Mouse (Mus musculus) heart, adult 2 months (tissue): ENCODE data around the gene Rab3gap2. TPM values are rescaled to one million over a fixed set of nuclear protein-coding genes. Genes with fewer than 3 reads are reported as not detected.

Source experiments
- DNase-seq, 2 experiments: peaks; one replicate each; pipeline ENCODE4 v3.0.0; 2021
- H3K27ac ChIP-seq: fragments of 200-600 bp; 2 replicates; pipeline ENCODE4 v1.8.1; 2022
- H3K27me3 ChIP-seq: fragments of 200-500 bp; 2 replicates; pipeline ENCODE4 v1.6.1; 2012; ENCODE audit warnings: mild to moderate bottlenecking, low read length, inconsistent platforms, mixed read lengths; ENCODE audit not compliant: control insufficient read depth, insufficient read depth
- H3K36me3 ChIP-seq: fragments of 200-500 bp; 2 replicates; pipeline ENCODE4 v1.6.1; 2012; ENCODE audit warnings: low read length, inconsistent platforms; ENCODE audit not compliant: control insufficient read depth, insufficient read depth
- H3K4me1 ChIP-seq: fragments of 200-500 bp; 2 replicates; pipeline ENCODE4 v1.6.1; 2011; ENCODE audit warnings: low read length; ENCODE audit not compliant: control insufficient read depth, insufficient read depth
- H3K4me3 ChIP-seq: fragments of 200-600 bp; 2 replicates; pipeline ENCODE4 v1.8.1; 2022
- H3K79me2 ChIP-seq: fragments of 200-500 bp; replicated peaks from 2 replicates; pipeline ENCODE4 v1.6.1; 2012; ENCODE audit warnings: mild to moderate bottlenecking, inconsistent platforms, low read length, moderate library complexity, mixed read lengths; ENCODE audit not compliant: control insufficient read depth, insufficient read depth
- H3K9ac ChIP-seq: fragments of 200-500 bp; 2 replicates; pipeline ENCODE4 v1.6.1; 2012; ENCODE audit warnings: low read depth, mild to moderate bottlenecking, control low read depth, inconsistent platforms, low read length, mixed read lengths
- CTCF ChIP-seq: fragments of 200-600 bp; IDR thresholded peaks from 2 replicates; pipeline ENCODE4 v1.8.1; 2022; ENCODE audit warnings: antibody characterized with exemption, mild to moderate bottlenecking, moderate library complexity
- EP300 ChIP-seq: fragments of 200-500 bp; IDR thresholded peaks from 2 replicates; pipeline ENCODE4 v1.6.1; 2011; ENCODE audit warnings: low read depth, low read length, control low read depth; ENCODE audit not compliant: insufficient read depth
- POLR2A ChIP-seq: fragments of 200-500 bp; IDR thresholded peaks from 2 replicates; pipeline ENCODE4 v1.6.1; 2011; ENCODE audit warnings: mild to moderate bottlenecking, low read depth, low read length, control low read depth; ENCODE audit not compliant: insufficient read depth
- WGBS: fragments of 180-500 bp; shearing (Covaris S2); methylation state at CpG from one replicate; pipeline ENCODE4 v1.1.7; 2018; 5-methylcytosine and 5-hydroxymethylcytosine counted together
- intact Hi-C: fragments of 180-260 bp; cut with DNase I; formaldehyde crosslinking; loops from one replicate; pipeline ENCODE4 v1.15.1; 2025
- polyA plus RNA-seq: library from polyadenylated mRNA; depleted of rRNA; stranded (reverse); fragments of >200 nt; gene quantifications from 2 replicates; pipeline ENCODE4 v1.2.3, GENCODE M21; 2012
- total RNA-seq, 2 experiments: library from RNA; stranded (reverse); gene quantifications; 2 replicates each; pipeline ENCODE4 v1.2.3; 2021

Rab3gap2 gene
- total and polyA plus RNA-seq, 3 experiments = 10.3 to 20.2 (median 19.9) TPM

- H3K27ac ChIP-seq = no peak overlapping the region
- H3K4me3 ChIP-seq = no peak overlapping the region
- H3K79me2 ChIP-seq = no peaks in the 10 kb centered on the region
- no peaks in the 10 kb centered on the region for H3K4me1 ChIP-seq
- no peak for DNase-seq
- no peaks in the 10 kb centered on the region for H3K36me3 ChIP-seq
- no peaks in the 10 kb centered on the region for H3K27me3 ChIP-seq
- TF ChIP-seq EP300 (no peak), CTCF (no peak), POLR2A (no peak)
- intact Hi-C loops = no loop called here
- WGBS = 76% methylated on average over 4 of the region's 4 CpGs
- H3K9ac ChIP-seq = no peak overlapping the region
Observed at GRCm38 (mm10) chr1:185268675-185269074, 64.8 kb downstream of the Rab3gap2 start.

- TF ChIP-seq CTCF = no peak
- H3K27ac ChIP-seq = no peak overlapping the region
- WGBS = 92% methylated on average over 8 of the region's 8 CpGs
- H3K9ac ChIP-seq = no peak overlapping the region
- H3K79me2 ChIP-seq = no peaks in the 10 kb centered on the region
- no peak for DNase-seq
- no peak overlapping the region for H3K4me3 ChIP-seq
- intact Hi-C loops = no loop called here
- H3K27me3 ChIP-seq = no peaks in the 10 kb centered on the region
- H3K4me1 ChIP-seq = no peaks in the 10 kb centered on the region
- H3K36me3 ChIP-seq = no peaks in the 10 kb centered on the region
Observed at GRCm38 (mm10) chr1:185270403-185271097, 66.6 kb downstream of the Rab3gap2 start.

- intact Hi-C loops = no loop called here
- H3K36me3 ChIP-seq = no peaks in the 10 kb centered on the region
- H3K4me1 ChIP-seq = no peaks in the 10 kb centered on the region
- H3K27me3 ChIP-seq = no peaks in the 10 kb centered on the region
- no peak overlapping the region for H3K9ac ChIP-seq
- no peaks in the 10 kb centered on the region for H3K79me2 ChIP-seq
- no peak overlapping the region for H3K4me3 ChIP-seq
- 97% methylated on average over 9 of the region's 9 CpGs for whole genome bisulfite sequencing
- TF ChIP-seq EP300 (no peak), POLR2A (no peak), CTCF (no peak)
- H3K27ac ChIP-seq = no peak overlapping the region
- DNase-seq = no peak
Observed at GRCm38 (mm10) chr1:185271373-185271772, 67.5 kb downstream of the Rab3gap2 start.

- no peaks in the 10 kb centered on the region for H3K27me3 ChIP-seq
- H3K4me1 ChIP-seq = no peaks in the 10 kb centered on the region
- H3K27ac ChIP-seq = no peak overlapping the region
- no peaks in the 10 kb centered on the region for H3K79me2 ChIP-seq
- no peak for TF ChIP-seq CTCF
- TF ChIP-seq POLR2A = no peak
- no peak for TF ChIP-seq EP300
- no peak for DNase-seq
- intact Hi-C loops = no loop called here
- WGBS = 68% methylated on average over 5 of the region's 5 CpGs
- no peak overlapping the region for H3K9ac ChIP-seq
- H3K4me3 ChIP-seq = no peak overlapping the region
- H3K36me3 ChIP-seq = no peaks in the 10 kb centered on the region
Observed at GRCm38 (mm10) chr1:185274819-185275545, 71.1 kb downstream of the Rab3gap2 start.

- H3K9ac ChIP-seq = no peak overlapping the region
- no peaks in the 10 kb centered on the region for H3K79me2 ChIP-seq
- intact Hi-C loops = no loop called here
- H3K36me3 ChIP-seq = no peaks in the 10 kb centered on the region
- no peak for DNase-seq
- 74% methylated on average over 7 of the region's 7 CpGs for WGBS
- no peaks in the 10 kb centered on the region for H3K4me1 ChIP-seq
- no peak overlapping the region for H3K27ac ChIP-seq
- no peaks in the 10 kb centered on the region for H3K27me3 ChIP-seq
- H3K4me3 ChIP-seq = no peak overlapping the region
- no peak for TF ChIP-seq POLR2A
- TF ChIP-seq EP300 = no peak
- TF ChIP-seq CTCF = no peak
Observed at GRCm38 (mm10) chr1:185275976-185276375, 72.1 kb downstream of the Rab3gap2 start.

- no peak for TF ChIP-seq POLR2A
- no peaks in the 10 kb centered on the region for H3K36me3 ChIP-seq
- peak in 1 of 2 experiments; percentile 11 for DNase-seq
- intact Hi-C loops = no loop called here
- 45% methylated on average over 11 of the region's 11 CpGs for WGBS
- no peak overlapping the region for H3K9ac ChIP-seq
- no peaks in the 10 kb centered on the region for H3K4me1 ChIP-seq
- no peaks in the 10 kb centered on the region for H3K79me2 ChIP-seq
- H3K4me3 ChIP-seq = no peak overlapping the region
- H3K27ac ChIP-seq = no peak overlapping the region
- H3K27me3 ChIP-seq = no peaks in the 10 kb centered on the region
Observed at GRCm38 (mm10) chr1:185277022-185277421, 73.1 kb downstream of the Rab3gap2 start.
